Mouse (Mus musculus): ENCODE measurements around the gene Mboat2.

DNA sequence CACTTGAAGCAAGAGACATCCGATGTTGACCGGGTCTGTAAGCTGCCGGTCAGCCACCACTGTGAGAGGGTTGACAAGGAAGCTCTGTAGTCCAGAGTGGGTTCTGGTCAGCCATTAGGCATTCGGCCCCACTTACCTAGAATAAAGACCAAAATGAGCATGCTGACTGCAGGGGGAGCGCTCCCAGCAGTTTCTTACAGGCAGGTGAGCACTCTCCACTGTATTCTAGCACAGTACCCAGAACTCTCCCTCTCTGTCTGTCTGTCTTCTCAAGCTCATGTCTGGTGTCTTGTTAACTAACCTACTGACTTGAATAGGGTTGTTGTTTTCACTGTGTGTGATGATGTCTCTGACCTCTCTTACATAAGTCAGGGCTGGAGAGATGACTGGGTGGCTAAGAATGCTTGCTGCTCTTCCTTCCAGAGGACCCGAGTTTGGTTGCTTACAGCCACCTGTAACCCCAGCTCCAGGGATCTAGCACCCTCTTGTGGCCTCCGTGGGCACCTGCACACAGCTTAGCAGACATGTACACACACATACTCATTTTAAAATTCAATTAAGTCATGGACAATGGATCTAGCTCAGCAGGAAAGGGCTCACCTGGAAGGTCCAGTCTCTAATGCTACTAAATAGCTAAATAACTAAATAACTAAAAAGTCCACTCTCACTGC, 119.8 kb downstream of the Mboat2 start:
- no peak for TF ChIP-seq CTCF (IDR thresholded peaks at IDR 0.05; ENCODE audit: insufficient read depth, low read depth, low read length)
- TF ChIP-seq POLR2A (IDR thresholded peaks at IDR 0.05; ENCODE audit: insufficient read depth, low read depth, low read length), result no peak
